Mouse (Mus musculus): ENCODE results near the gene Gm20388. TPM values are rescaled to one million over a fixed set of nuclear protein-coding genes. Genes with fewer than 3 reads are reported as not detected.
"Not testable (repeated sequence)": the region's sequence is repeated elsewhere in the genome, so short reads cannot be mapped to it uniquely, and the experiment has no call there.

Gm20388 gene
- polyA plus RNA-seq, 1 experiment from 2014 or later: not detected

GRCm38 (mm10) chr8:122316402-122316801 lies 2405.8 kb downstream of the Gm20388 start:
- Histone ChIP-seq H3K27me3 (ENCODE audit: control insufficient read depth, insufficient read depth, low read length) (no peaks in the 10 kb centered on the region), H3K4me1 (ENCODE audit: control insufficient read depth, insufficient read depth, low read length) (peaks cover 7% of the 10 kb centered on the region; the same call in 1 of the 2 replicates), H3K4me3 (ENCODE audit: low read length) (no peak overlapping the region), H3K27ac (ENCODE audit: low read depth, low read length) (no peak overlapping the region), H3K9ac (ENCODE audit: low read depth, low read length) (no peak overlapping the region), H3K4me2 (replicated peaks; ENCODE audit: low read depth, low read length) (no peak overlapping the region), H3K9me3 (ENCODE audit: control insufficient read depth, low read length) (no peaks in the 10 kb centered on the region), H3K36me3 (ENCODE audit: control insufficient read depth, insufficient read depth, low read length) (peaks cover 6% of the 10 kb centered on the region; the same call in 1 of the 2 replicates)
- ATAC-seq (ENCODE audit: low FRiP score, low TSS enrichment): no peak
- 50% methylated on average over 2 of the region's 2 CpGs for WGBS

- no peak overlapping the region for H3K4me2 ChIP-seq (replicated peaks; ENCODE audit: low read depth, low read length)
Measured at GRCm38 (mm10) chr8:122317918-122318475, 2407.4 kb downstream of the Gm20388 start.

GRCm38 (mm10) chr8:122319045-122319707 lies 2408.5 kb downstream of the Gm20388 start:
- Histone ChIP-seq H3K4me2 (replicated peaks; ENCODE audit: low read depth, low read length) (no peak overlapping the region), H3K4me1 (ENCODE audit: control insufficient read depth, insufficient read depth, low read length) (peaks cover 12% of the 10 kb centered on the region), H3K36me3 (ENCODE audit: control insufficient read depth, insufficient read depth, low read length) (peaks cover 6% of the 10 kb centered on the region; the same call in 1 of the 2 replicates), H3K9me3 (ENCODE audit: control insufficient read depth, low read length) (no peaks in the 10 kb centered on the region), H3K27ac (ENCODE audit: low read depth, low read length) (no peak overlapping the region), H3K27me3 (ENCODE audit: control insufficient read depth, insufficient read depth, low read length) (no peaks in the 10 kb centered on the region), H3K9ac (ENCODE audit: low read depth, low read length) (no peak overlapping the region), H3K4me3 (ENCODE audit: low read length) (no peak overlapping the region)
- WGBS: 82% methylated on average over 11 of the region's 11 CpGs
- no peak for ATAC-seq (ENCODE audit: low FRiP score, low TSS enrichment)

More at GRCm38 (mm10) chr8:122317918-122318475, 2407.4 kb downstream of the Gm20388 start:
- H3K9ac ChIP-seq (ENCODE audit: low read depth, low read length): no peak overlapping the region
- H3K4me3 ChIP-seq (ENCODE audit: low read length): no peak overlapping the region
- peaks cover 6% of the 10 kb centered on the region; the same call in 1 of the 2 replicates for H3K36me3 ChIP-seq (ENCODE audit: control insufficient read depth, insufficient read depth, low read length)
- peaks cover 15% of the 10 kb centered on the region for H3K4me1 ChIP-seq (ENCODE audit: control insufficient read depth, insufficient read depth, low read length)
- no peaks in the 10 kb centered on the region for H3K27me3 ChIP-seq (ENCODE audit: control insufficient read depth, insufficient read depth, low read length)
- WGBS: 61% methylated on average over 8 of the region's 8 CpGs
- ATAC-seq (ENCODE audit: low FRiP score, low TSS enrichment): no peak
- no peaks in the 10 kb centered on the region for H3K9me3 ChIP-seq (ENCODE audit: control insufficient read depth, low read length)
- H3K27ac ChIP-seq (ENCODE audit: low read depth, low read length): no peak overlapping the region

GRCm38 (mm10) chr8:122319708-122320075 lies 2409.1 kb downstream of the Gm20388 start:
- Histone ChIP-seq H3K4me2 (replicated peaks; ENCODE audit: low read depth, low read length) (no peak overlapping the region), H3K4me1 (ENCODE audit: control insufficient read depth, insufficient read depth, low read length) (peaks cover 17% of the 10 kb centered on the region), H3K36me3 (ENCODE audit: control insufficient read depth, insufficient read depth, low read length) (0 out of 2 replicates have a peak, but pooled peaks cover 6% of the 10 kb centered on the region), H3K4me3 (ENCODE audit: low read length) (no peak overlapping the region), H3K27me3 (ENCODE audit: control insufficient read depth, insufficient read depth, low read length) (no peaks in the 10 kb centered on the region), H3K9ac (ENCODE audit: low read depth, low read length) (no peak overlapping the region), H3K9me3 (ENCODE audit: control insufficient read depth, low read length) (no peaks in the 10 kb centered on the region), H3K27ac (ENCODE audit: low read depth, low read length) (no peak overlapping the region)
- ATAC-seq (ENCODE audit: low FRiP score, low TSS enrichment): no peak
- WGBS: 79% methylated on average over 7 of the region's 7 CpGs

GRCm38 (mm10) chr8:122320541-122320940 lies 2409.9 kb downstream of the Gm20388 start:
- no peak overlapping the region for H3K27ac ChIP-seq (ENCODE audit: low read depth, low read length)
- no peak for ATAC-seq (ENCODE audit: low FRiP score, low TSS enrichment)
- no peaks in the 10 kb centered on the region for H3K9me3 ChIP-seq (ENCODE audit: control insufficient read depth, low read length)
- H3K4me3 ChIP-seq (ENCODE audit: low read length): no peak overlapping the region
- no peaks in the 10 kb centered on the region for H3K27me3 ChIP-seq (ENCODE audit: control insufficient read depth, insufficient read depth, low read length)
- H3K9ac ChIP-seq (ENCODE audit: low read depth, low read length): no peak overlapping the region
- H3K4me1 ChIP-seq (ENCODE audit: control insufficient read depth, insufficient read depth, low read length): peaks cover 20% of the 10 kb centered on the region
- no peak overlapping the region for H3K4me2 ChIP-seq (replicated peaks; ENCODE audit: low read depth, low read length)
- WGBS: 27% methylated on average over 3 of the region's 3 CpGs
- H3K36me3 ChIP-seq (ENCODE audit: control insufficient read depth, insufficient read depth, low read length): 0 out of 2 replicates have a peak, but pooled peaks cover 3% of the 10 kb centered on the region

- Histone ChIP-seq H3K9me3 (ENCODE audit: control insufficient read depth, low read length) (no peaks in the 10 kb centered on the region), H3K27ac (ENCODE audit: low read depth, low read length) (no peak overlapping the region), H3K27me3 (ENCODE audit: control insufficient read depth, insufficient read depth, low read length) (no peaks in the 10 kb centered on the region), H3K36me3 (ENCODE audit: control insufficient read depth, insufficient read depth, low read length) (0 out of 2 replicates have a peak, but pooled peaks cover 3% of the 10 kb centered on the region), H3K4me1 (ENCODE audit: control insufficient read depth, insufficient read depth, low read length) (peaks cover 24% of the 10 kb centered on the region), H3K4me3 (ENCODE audit: low read length) (no peak overlapping the region), H3K9ac (ENCODE audit: low read depth, low read length) (no peak overlapping the region), H3K4me2 (replicated peaks; ENCODE audit: low read depth, low read length) (no peak overlapping the region)
- no peak for ATAC-seq (ENCODE audit: low FRiP score, low TSS enrichment)
- WGBS: 81% methylated on average over 10 of the region's 10 CpGs
Measured at GRCm38 (mm10) chr8:122321455-122321921, 2410.8 kb downstream of the Gm20388 start.

- 0 out of 2 replicates have a peak, but pooled peaks cover 3% of the 10 kb centered on the region for H3K36me3 ChIP-seq (ENCODE audit: control insufficient read depth, insufficient read depth, low read length)
- 92% methylated on average over 7 of the region's 7 CpGs for WGBS
- no peak overlapping the region for H3K27ac ChIP-seq (ENCODE audit: low read depth, low read length)
- no peak for ATAC-seq (ENCODE audit: low FRiP score, low TSS enrichment)
- H3K27me3 ChIP-seq (ENCODE audit: control insufficient read depth, insufficient read depth, low read length): no peaks in the 10 kb centered on the region
- no peak overlapping the region for H3K9ac ChIP-seq (ENCODE audit: low read depth, low read length)
- H3K4me1 ChIP-seq (ENCODE audit: control insufficient read depth, insufficient read depth, low read length): peaks cover 24% of the 10 kb centered on the region
- no peak overlapping the region for H3K4me2 ChIP-seq (replicated peaks; ENCODE audit: low read depth, low read length)
- no peaks in the 10 kb centered on the region for H3K9me3 ChIP-seq (ENCODE audit: control insufficient read depth, low read length)
- no peak overlapping the region for H3K4me3 ChIP-seq (ENCODE audit: low read length)
Measured at GRCm38 (mm10) chr8:122322126-122322525, 2411.5 kb downstream of the Gm20388 start.

- H3K4me3 ChIP-seq (ENCODE audit: low read length): no peak overlapping the region
- no peak for ATAC-seq (ENCODE audit: low FRiP score, low TSS enrichment)
- H3K9me3 ChIP-seq (ENCODE audit: control insufficient read depth, low read length): no peaks in the 10 kb centered on the region
- H3K36me3 ChIP-seq (ENCODE audit: control insufficient read depth, insufficient read depth, low read length): no peaks in the 10 kb centered on the region
- peaks cover 21% of the 10 kb centered on the region; the same call in 1 of the 2 replicates for H3K4me1 ChIP-seq (ENCODE audit: control insufficient read depth, insufficient read depth, low read length)
- H3K9ac ChIP-seq (ENCODE audit: low read depth, low read length): no peak overlapping the region
- H3K4me2 ChIP-seq (replicated peaks; ENCODE audit: low read depth, low read length): no peak overlapping the region; the same call in 1 of the 2 replicates
- 27% methylated on average over 11 of the region's 11 CpGs for WGBS
- no peaks in the 10 kb centered on the region for H3K27me3 ChIP-seq (ENCODE audit: control insufficient read depth, insufficient read depth, low read length)
- H3K27ac ChIP-seq (ENCODE audit: low read depth, low read length): no peak overlapping the region
Measured at GRCm38 (mm10) chr8:122322792-122323191, 2412.2 kb downstream of the Gm20388 start.

- not testable (repeated sequence) for H3K9ac ChIP-seq (ENCODE audit: low read depth, low read length); H3K36me3 ChIP-seq (ENCODE audit: control insufficient read depth, insufficient read depth, low read length); H3K4me3 ChIP-seq (ENCODE audit: low read length); H3K27me3 ChIP-seq (ENCODE audit: control insufficient read depth, insufficient read depth, low read length); H3K9me3 ChIP-seq (ENCODE audit: control insufficient read depth, low read length); H3K4me2 ChIP-seq (replicated peaks; ENCODE audit: low read depth, low read length)
- ATAC-seq (ENCODE audit: low FRiP score, low TSS enrichment): peak; percentile 40; the same call in 1 of the 2 replicates
- Histone ChIP-seq H3K27ac (ENCODE audit: low read depth, low read length) (peak overlapping the region; percentile 48; the same call in 1 of the 2 replicates), H3K4me1 (ENCODE audit: control insufficient read depth, insufficient read depth, low read length) (peaks cover 21% of the 10 kb centered on the region; the same call in 1 of the 2 replicates)
- WGBS: 14% methylated on average over 13 of the region's 13 CpGs
Measured at GRCm38 (mm10) chr8:122323951-122324402, 2413.3 kb downstream of the Gm20388 start.
